Mouse (Mus musculus) Patski (cell line): Measurements from ENCODE around the gene Clec5a. TPM values are rescaled to one million over a fixed set of nuclear protein-coding genes. Genes with fewer than 3 reads are reported as not detected.

Experiments
- ATAC-seq: fragments of 100-300 bp; one replicate; pipeline ENCODE4 v1.8.0; 2021
- CTCF ChIA-PET: fragments of 350-600 bp; sonication (Branson Sonifier 250); formaldehyde crosslinking; loops from one replicate; lab custom pipeline; 2022; ENCODE audit warnings: inconsistent platforms; lab: Charles Lee
- POLR2A ChIA-PET: fragments of 350-600 bp; sonication (Branson Sonifier 250); formaldehyde crosslinking; loops from one replicate; lab custom pipeline; 2022; ENCODE audit warnings: antibody characterized with exemption, inconsistent platforms; lab: Charles Lee
- DNase-seq: peaks from one replicate; pipeline ENCODE4 v3.0.0-alpha.2; 2011; ENCODE audit warnings: low read depth, low spot score
- H3K27me3 ChIP-seq: fragments of 371-371 bp; one replicate; pipeline ENCODE4 v1.5.1; 2021
- CTCF ChIP-seq: fragments of 100-300 bp; IDR thresholded peaks from one replicate; pipeline ENCODE4 v1.5.1; 2021
- in situ Hi-C: fragments of 300-500 bp; cut with MboI; formaldehyde crosslinking; loops from 3 replicates; pipeline ENCODE4 v1.11.1; 2018; ENCODE audit warnings: low pct_unique_long_range_greater_than_20kb, mixed read lengths
- polyA plus RNA-seq: library from polyadenylated mRNA; unstranded; gene quantifications from one replicate; pipeline ENCODE4 v1.2.3, GENCODE M21; 2021

Clec5a gene
- polyA plus RNA-seq, 1 experiment from 2014 or later: not detected

GRCm38 (mm10) chr6:40584336-40584735, 1.3 kb downstream of the Clec5a start:
- ChIA-PET POLR2A (no interaction called here), CTCF (no interaction called here)
- no peak for TF ChIP-seq CTCF

DNA sequence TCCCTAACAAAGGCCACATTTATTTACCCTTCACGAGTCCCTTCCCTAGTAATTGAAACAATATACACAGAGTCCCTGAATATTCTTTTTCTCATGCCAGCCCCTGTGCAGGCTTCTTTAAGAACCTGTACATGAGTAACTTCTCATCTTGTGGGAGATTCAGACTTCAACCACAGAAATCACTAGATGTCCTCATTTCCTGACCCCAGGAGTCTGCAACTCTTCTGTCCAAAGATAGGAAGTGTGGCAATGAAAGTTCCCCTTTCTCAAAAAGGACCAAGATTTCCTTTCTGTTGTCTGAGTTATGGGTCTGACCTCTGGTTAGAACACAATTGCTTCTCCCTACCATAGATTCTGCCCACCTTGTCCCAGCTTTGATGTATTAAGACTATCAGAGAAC, 9.3 kb downstream of the Clec5a start:
- in situ Hi-C loops: no loop called here
- peaks cover 12% of the 10 kb centered on the region for H3K27me3 ChIP-seq
- DNase-seq (no peak), ATAC-seq (no peak)
- CTCF ChIA-PET: interaction anchor here (0.8 kb wide), 1 partner anchor 15 kb away, joined by 3 read pairs; no protein-coding TSS in a partner anchor
- TF ChIP-seq CTCF: no peak
- POLR2A ChIA-PET: no interaction called here

More at GRCm38 (mm10) chr6:40584336-40584735, 1.3 kb downstream of the Clec5a start:
- DNase-seq (no peak), ATAC-seq (no peak)
- in situ Hi-C loops: no loop called here
- H3K27me3 ChIP-seq: peaks cover 12% of the 10 kb centered on the region

DNA sequence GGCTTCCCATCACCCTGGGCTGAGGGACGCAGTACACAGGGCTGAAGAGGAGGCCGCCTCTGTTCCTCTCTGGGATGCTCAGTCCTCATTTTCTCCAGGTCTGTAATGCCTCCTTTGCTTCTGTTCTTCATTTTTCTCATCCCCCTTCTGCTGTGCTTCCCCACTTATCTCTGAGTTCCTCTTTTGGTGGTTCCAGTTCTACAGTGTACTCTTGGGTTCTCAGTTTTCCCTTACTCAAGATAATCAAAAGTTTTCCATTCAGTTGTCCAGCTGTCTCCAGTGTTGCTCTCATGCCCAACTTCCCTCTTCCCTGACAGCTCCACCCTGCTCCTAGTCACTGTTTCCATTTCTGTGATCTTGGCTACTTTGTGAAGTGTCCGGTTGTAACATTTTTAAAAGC, 12.0 kb downstream of the Clec5a start:
- ATAC-seq: no peak
- H3K27me3 ChIP-seq: peaks cover 8% of the 10 kb centered on the region
- CTCF ChIA-PET: interaction anchor here (1.2 kb wide), 1 partner anchor 9 kb away, joined by 3 read pairs; no protein-coding TSS in a partner anchor
- no peak for TF ChIP-seq CTCF
- POLR2A ChIA-PET: no interaction called here
- DNase-seq: no peak
- in situ Hi-C loops: no loop called here

- in situ Hi-C loops: no loop called here
These were observed 16.4 kb downstream of the Clec5a start, which contains the start of gene Olfr460 for GRCm38 (mm10) chr6:40569187-40569586. Olfr460 (plus strand) TSS chr6:40569487.

GRCm38 (mm10) chr6:40554950-40555349, 30.7 kb downstream of the Clec5a start, which contains the start of gene Olfr461:
Olfr461 (minus strand) TSS chr6:40555050.
- in situ Hi-C loops: no loop called here
- ATAC-seq: no peak
- POLR2A ChIA-PET: no interaction called here
- no peak for DNase-seq
- CTCF ChIA-PET: no interaction called here
- no peaks in the 10 kb centered on the region for H3K27me3 ChIP-seq
- TF ChIP-seq CTCF: no peak

More at GRCm38 (mm10) chr6:40569187-40569586, 16.4 kb downstream of the Clec5a start, which contains the start of gene Olfr460:
- peaks cover 4% of the 10 kb centered on the region for H3K27me3 ChIP-seq
- TF ChIP-seq CTCF: no peak
- ATAC-seq: no peak
- ChIA-PET CTCF (no interaction called here), POLR2A (no interaction called here)
- DNase-seq: no peak

- no peak for TF ChIP-seq CTCF
- no peaks in the 10 kb centered on the region for H3K27me3 ChIP-seq
- CTCF ChIA-PET: no interaction called here
- POLR2A ChIA-PET: no interaction called here
- no peak for DNase-seq
- ATAC-seq: no peak
- in situ Hi-C loops: no loop called here
These were observed 40.9 kb downstream of the Clec5a start for GRCm38 (mm10) chr6:40544690-40545089.

Other genes with a start within 250 kb of the Clec5a start
- 4.3 TPM for gene E330009J07Rik, start 149.7 kb downstream of the Clec5a start, polyA plus RNA-seq
- gene Wee2, start 146.7 kb downstream of the Clec5a start, polyA plus RNA-seq: not detected
- 71.4 TPM for gene Ssbp1, start 114.5 kb downstream of the Clec5a start, polyA plus RNA-seq
- 0.05 TPM for gene Tas2r137, start 94.6 kb downstream of the Clec5a start, polyA plus RNA-seq
- 0.17 TPM for gene Tas2r108, start 92.3 kb downstream of the Clec5a start, polyA plus RNA-seq
- gene Prss37, start 66.3 kb downstream of the Clec5a start, polyA plus RNA-seq: not detected
- 0.10 TPM for gene Olfr461, start 30.8 kb downstream of the Clec5a start, polyA plus RNA-seq
- not detected for gene Olfr460, start 16.3 kb downstream of the Clec5a start, polyA plus RNA-seq
- not detected for gene Tas2r138, start 27.5 kb upstream of the Clec5a start, polyA plus RNA-seq
- not detected for gene Mgam, start 43.0 kb upstream of the Clec5a start, polyA plus RNA-seq